Mouse (Mus musculus) limb, embryonic 15.5 days (tissue): ENCODE measurements at regions not wholly inside any gene's neighbourhood (a gene's known extent, or its start where the extent isn't known, plus 50 kb on each side); places are given as distances from the start of the nearest gene placed in this dataset.

Experiments used
- ATAC-seq: fragments of 200-750 bp; cut with Nextera tagmentation; 2 replicates; pipeline ENCODE4 v1.8.0; 2017; ENCODE audit warnings: low read depth, moderate TSS enrichment; ENCODE audit not compliant: insufficient number of reproducible peaks, low FRiP score, low TSS enrichment
- H3K27ac ChIP-seq: fragments of 300-500 bp; sonication (generic); 2 replicates; pipeline ENCODE4 v1.5.1; 2015; ENCODE audit warnings: moderate library complexity, mild to moderate bottlenecking, inconsistent platforms
- H3K27me3 ChIP-seq: fragments of 300-500 bp; sonication (generic); 2 replicates; pipeline ENCODE4 v1.6.1; 2015; ENCODE audit warnings: inconsistent platforms
- H3K36me3 ChIP-seq: fragments of 300-500 bp; sonication (generic); 2 replicates; pipeline ENCODE4 v1.6.1; 2015; ENCODE audit warnings: inconsistent platforms
- H3K4me1 ChIP-seq: fragments of 300-500 bp; sonication (generic); 2 replicates; pipeline ENCODE4 v1.6.1; 2015; ENCODE audit warnings: inconsistent platforms
- H3K4me2 ChIP-seq: fragments of 300-500 bp; sonication (generic); 2 replicates; pipeline ENCODE4 v1.6.1; 2015; ENCODE audit warnings: mild to moderate bottlenecking, inconsistent platforms
- H3K4me3 ChIP-seq: fragments of 300-500 bp; sonication (generic); 2 replicates; pipeline ENCODE4 v1.5.1; 2015; ENCODE audit warnings: mild to moderate bottlenecking, inconsistent platforms
- H3K9ac ChIP-seq: fragments of 300-500 bp; sonication (generic); 2 replicates; pipeline ENCODE4 v1.6.1; 2015; ENCODE audit warnings: inconsistent platforms
- H3K9me3 ChIP-seq: fragments of 300-500 bp; sonication (generic); 2 replicates; pipeline ENCODE4 v1.6.1; 2016; ENCODE audit warnings: inconsistent platforms
- WGBS: fragments of 180-500 bp; shearing (Covaris S2); methylation state at CpG from one replicate; pipeline ENCODE4 v1.1.7; 2015; 5-methylcytosine and 5-hydroxymethylcytosine counted together

- peaks cover 26% of the 10 kb centered on the region for H3K4me1 ChIP-seq
- no peak overlapping the region for H3K27ac ChIP-seq
- H3K4me2 ChIP-seq: no peak overlapping the region
- WGBS: 12% methylated on average over 9 of the region's 9 CpGs
- H3K27me3 ChIP-seq: no peaks in the 10 kb centered on the region
- H3K9me3 ChIP-seq: no peaks in the 10 kb centered on the region
- no peak overlapping the region for H3K4me3 ChIP-seq
- ATAC-seq: peak; percentile 68; the same call in 1 of the 2 replicates
- no peak overlapping the region for H3K9ac ChIP-seq
- no peaks in the 10 kb centered on the region for H3K36me3 ChIP-seq
These were observed 69.7 kb upstream of the Col1a1 start for GRCm38 (mm10) chr11:94866176-94866967.

- H3K36me3 ChIP-seq: no peaks in the 10 kb centered on the region
- H3K4me3 ChIP-seq: no peak overlapping the region
- no peak overlapping the region for H3K4me2 ChIP-seq
- 91% methylated on average over 3 of the region's 3 CpGs for WGBS
- no peak overlapping the region for H3K27ac ChIP-seq
- no peaks in the 10 kb centered on the region for H3K9me3 ChIP-seq
- H3K4me1 ChIP-seq: 0 out of 2 replicates have a peak, but pooled peaks cover 5% of the 10 kb centered on the region
- no peaks in the 10 kb centered on the region for H3K27me3 ChIP-seq
- ATAC-seq: no peak
- no peak overlapping the region for H3K9ac ChIP-seq
These were observed 67.6 kb upstream of the Tmem92 start for GRCm38 (mm10) chr11:94850129-94850528.

- no peak overlapping the region for H3K9ac ChIP-seq
- H3K4me2 ChIP-seq: no peak overlapping the region
- H3K9me3 ChIP-seq: no peaks in the 10 kb centered on the region
- no peaks in the 10 kb centered on the region for H3K27me3 ChIP-seq
- H3K4me3 ChIP-seq: no peak overlapping the region
- H3K4me1 ChIP-seq: no peaks in the 10 kb centered on the region
- no peak for ATAC-seq
- no peak overlapping the region for H3K27ac ChIP-seq
- no peaks in the 10 kb centered on the region for H3K36me3 ChIP-seq
These were observed 56.6 kb upstream of the Tmem92 start for GRCm38 (mm10) chr11:94839133-94839532.

- no peak for ATAC-seq
- H3K27me3 ChIP-seq: no peaks in the 10 kb centered on the region
- no peak overlapping the region for H3K9ac ChIP-seq
- no peak overlapping the region for H3K4me2 ChIP-seq
- H3K4me3 ChIP-seq: no peak overlapping the region
- H3K36me3 ChIP-seq: no peaks in the 10 kb centered on the region
- H3K27ac ChIP-seq: no peak overlapping the region
- WGBS: 62% methylated on average over 3 of the region's 3 CpGs
- H3K9me3 ChIP-seq: no peaks in the 10 kb centered on the region
- no peaks in the 10 kb centered on the region for H3K4me1 ChIP-seq
These were observed 55.6 kb upstream of the Tmem92 start for GRCm38 (mm10) chr11:94838140-94838539.

- no peak overlapping the region for H3K9ac ChIP-seq
These were observed 53.8 kb upstream of the Tmem92 start for GRCm38 (mm10) chr11:94836347-94836746.

GRCm38 (mm10) chr11:94832246-94832985 is 49.9 kb upstream of the Tmem92 start:
- Histone ChIP-seq H3K4me1 (no peaks in the 10 kb centered on the region), H3K27ac (no peak overlapping the region), H3K27me3 (no peaks in the 10 kb centered on the region), H3K36me3 (no peaks in the 10 kb centered on the region), H3K9me3 (no peaks in the 10 kb centered on the region), H3K9ac (no peak overlapping the region), H3K4me2 (no peak overlapping the region), H3K4me3 (no peak overlapping the region)
- WGBS: 29% methylated on average over 13 of the region's 13 CpGs
- no peak for ATAC-seq

More at GRCm38 (mm10) chr11:94836347-94836746, 53.8 kb upstream of the Tmem92 start:
- H3K9me3 ChIP-seq: no peaks in the 10 kb centered on the region
- H3K4me1 ChIP-seq: no peaks in the 10 kb centered on the region
- H3K27me3 ChIP-seq: no peaks in the 10 kb centered on the region
- H3K4me2 ChIP-seq: no peak overlapping the region
- ATAC-seq: no peak
- H3K27ac ChIP-seq: no peak overlapping the region
- no peak overlapping the region for H3K4me3 ChIP-seq
- no peaks in the 10 kb centered on the region for H3K36me3 ChIP-seq
